Mouse (Mus musculus) liver, embryonic 11.5 days (tissue): Measurements from ENCODE around the gene Prkca. TPM values are rescaled to one million over a fixed set of nuclear protein-coding genes. Genes with fewer than 3 reads are reported as not detected.

ENCODE experiments used
- ATAC-seq: fragments of 200-750 bp; cut with Nextera tagmentation; replicated peaks from 2 replicates; pipeline ENCODE4 v1.8.0; 2017; ENCODE audit warnings: moderate number of reproducible peaks, mild to moderate bottlenecking, moderate TSS enrichment, moderate library complexity; ENCODE audit not compliant: low FRiP score
- DNase-seq: peaks from one replicate; pipeline ENCODE4 v3.0.0-alpha.2; 2017; ENCODE audit warnings: low spot score
- H3K27ac ChIP-seq: fragments of 300-500 bp; sonication (generic); 2 replicates; pipeline ENCODE4 v1.5.1; 2014; ENCODE audit warnings: mild to moderate bottlenecking, low read depth, low read length, control low read depth
- H3K27me3 ChIP-seq: fragments of 300-500 bp; sonication (generic); replicated peaks from 2 replicates; pipeline ENCODE4 v1.6.1; 2014; ENCODE audit warnings: low read length, mixed read lengths; ENCODE audit not compliant: control insufficient read depth, insufficient read depth
- H3K36me3 ChIP-seq: fragments of 300-500 bp; sonication (generic); 2 replicates; pipeline ENCODE4 v1.6.1; 2014; ENCODE audit warnings: mild to moderate bottlenecking, low read length, moderate library complexity, mixed read lengths; ENCODE audit not compliant: control insufficient read depth, insufficient read depth
- H3K4me1 ChIP-seq: fragments of 300-500 bp; sonication (generic); replicated peaks from 2 replicates; pipeline ENCODE4 v1.6.1; 2014; ENCODE audit warnings: low read length, mixed read lengths; ENCODE audit not compliant: control insufficient read depth, insufficient read depth
- H3K4me2 ChIP-seq: fragments of 300-500 bp; sonication (generic); 2 replicates; pipeline ENCODE4 v1.6.1; 2014; ENCODE audit warnings: mild to moderate bottlenecking, control low read depth, moderate library complexity
- H3K4me3 ChIP-seq: fragments of 300-500 bp; sonication (generic); 2 replicates; pipeline ENCODE4 v1.5.1; 2014; ENCODE audit warnings: low read depth, low read length, control low read depth
- H3K9ac ChIP-seq: fragments of 300-500 bp; sonication (generic); 2 replicates; pipeline ENCODE4 v1.6.1; 2014; ENCODE audit warnings: low read depth, low read length, control low read depth
- H3K9me3 ChIP-seq: fragments of 300-500 bp; sonication (generic); 2 replicates; pipeline ENCODE4 v1.6.1; 2016; ENCODE audit warnings: low read length, inconsistent platforms, mixed read lengths; ENCODE audit not compliant: control insufficient read depth
- WGBS: fragments of 180-500 bp; shearing (Covaris S2); extraction: QIAGEN DNeasy Blood & Tissue Kit; methylation state at CpG from one replicate; pipeline ENCODE4 v1.1.7; 2014; 5-methylcytosine and 5-hydroxymethylcytosine counted together
- polyA plus RNA-seq: library from polyadenylated mRNA; unstranded; fragments of >200 nt; fragmentation: Nextera tagmentation; extraction: Ambion mirVana; gene quantifications from 2 replicates; pipeline ENCODE4 v1.2.1, GENCODE M21; 2014

Gene Prkca
- polyA plus RNA-seq, 1 experiment from 2014 or later, result 12.4 TPM

GRCm38 (mm10) chr11:108215466-108215865 is 128.3 kb downstream of the Prkca start:
- 80% methylated on average over 8 of the region's 8 CpGs for WGBS
- no peak overlapping the region for H3K9ac ChIP-seq
- H3K4me2 ChIP-seq, result no peak overlapping the region
- no peaks in the 10 kb centered on the region for H3K36me3 ChIP-seq
- ATAC-seq (no peak), DNase-seq (no peak)
- H3K9me3 ChIP-seq, result no peaks in the 10 kb centered on the region
- no peak overlapping the region for H3K4me3 ChIP-seq
- H3K27me3 ChIP-seq, result no peaks in the 10 kb centered on the region
- H3K27ac ChIP-seq, result no peak overlapping the region
- peaks cover 3% of the 10 kb centered on the region; the same call in 1 of the 2 replicates for H3K4me1 ChIP-seq

DNA sequence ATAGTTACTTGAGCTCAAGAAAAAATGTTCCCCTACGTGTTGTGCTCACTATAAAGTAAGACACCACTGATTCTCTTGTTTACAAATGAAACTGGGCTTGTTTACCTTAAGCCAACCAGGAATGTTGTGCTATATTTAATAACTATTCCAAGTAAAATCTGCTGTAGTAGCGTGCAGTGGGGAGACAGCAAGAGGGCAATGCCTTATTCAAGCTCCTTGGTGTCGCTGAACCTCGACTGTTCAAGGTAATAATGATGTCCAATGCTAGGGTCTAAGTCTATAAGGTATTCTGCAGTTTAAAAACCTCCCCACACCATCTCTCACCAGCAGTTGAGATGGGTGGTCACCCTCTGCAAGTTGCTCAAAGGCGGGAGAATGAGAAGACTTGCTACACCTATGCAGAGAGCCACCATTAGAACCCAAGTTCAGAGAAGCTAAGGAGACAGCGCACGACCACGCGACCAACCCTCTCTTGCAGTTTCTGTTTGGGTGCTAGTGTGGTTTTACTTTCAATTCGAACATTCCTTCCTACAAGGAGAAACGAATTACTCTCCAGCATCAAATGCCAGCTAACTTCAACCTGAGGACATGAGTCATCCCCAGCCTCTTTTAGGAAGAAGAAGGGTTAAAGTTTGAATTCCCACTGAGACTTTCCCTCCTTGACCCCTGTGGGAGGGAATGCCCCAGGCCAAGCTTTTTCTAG is 129.1 kb downstream of the Prkca start:
- Histone ChIP-seq H3K4me3 (no peak overlapping the region), H3K36me3 (no peaks in the 10 kb centered on the region), H3K27me3 (no peaks in the 10 kb centered on the region), H3K9me3 (no peaks in the 10 kb centered on the region), H3K4me2 (no peak overlapping the region), H3K9ac (no peak overlapping the region), H3K4me1 (peaks cover 3% of the 10 kb centered on the region), H3K27ac (no peak overlapping the region)
- ATAC-seq, result no peak
- 82% methylated on average over 11 of the region's 11 CpGs for WGBS
- no peak for DNase-seq

DNA sequence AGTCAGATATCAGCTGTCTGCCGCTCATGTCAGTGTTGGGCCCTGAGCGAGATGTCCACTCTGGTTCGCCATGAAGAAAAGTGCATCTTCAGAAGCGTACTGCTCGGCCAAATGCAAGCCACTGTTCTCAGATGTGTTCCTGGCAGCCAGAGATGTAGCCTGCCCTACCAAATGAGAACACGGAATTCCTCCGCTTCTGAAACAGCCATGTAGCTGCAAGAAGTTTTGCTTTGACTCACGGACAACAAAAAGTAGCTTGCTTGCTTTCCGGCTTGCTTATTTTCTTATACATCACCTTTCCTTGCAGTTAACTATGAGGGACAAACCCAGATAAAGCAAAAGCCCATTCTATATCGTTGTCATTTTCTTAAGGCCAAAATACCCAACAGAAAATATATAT is 129.9 kb downstream of the Prkca start:
- no peak overlapping the region for H3K4me3 ChIP-seq
- H3K27ac ChIP-seq, result no peak overlapping the region
- no peaks in the 10 kb centered on the region for H3K9me3 ChIP-seq
- H3K4me1 ChIP-seq, result peaks cover 3% of the 10 kb centered on the region
- ATAC-seq (no peak), DNase-seq (no peak)
- 92% methylated on average over 10 of the region's 10 CpGs for WGBS
- H3K27me3 ChIP-seq, result no peaks in the 10 kb centered on the region
- no peaks in the 10 kb centered on the region for H3K36me3 ChIP-seq
- no peak overlapping the region for H3K4me2 ChIP-seq
- no peak overlapping the region for H3K9ac ChIP-seq

- H3K4me3 ChIP-seq, result no peak overlapping the region
- no peaks in the 10 kb centered on the region for H3K9me3 ChIP-seq
- WGBS, result 88% methylated on average over 5 of the region's 5 CpGs
- H3K4me2 ChIP-seq, result no peak overlapping the region
- H3K27me3 ChIP-seq, result no peaks in the 10 kb centered on the region
- H3K27ac ChIP-seq, result no peak overlapping the region
- ATAC-seq (no peak), DNase-seq (no peak)
- no peak overlapping the region for H3K9ac ChIP-seq
- peaks cover 3% of the 10 kb centered on the region for H3K4me1 ChIP-seq
- H3K36me3 ChIP-seq, result no peaks in the 10 kb centered on the region
Observed at GRCm38 (mm10) chr11:108212638-108213037, 131.1 kb downstream of the Prkca start.

DNA sequence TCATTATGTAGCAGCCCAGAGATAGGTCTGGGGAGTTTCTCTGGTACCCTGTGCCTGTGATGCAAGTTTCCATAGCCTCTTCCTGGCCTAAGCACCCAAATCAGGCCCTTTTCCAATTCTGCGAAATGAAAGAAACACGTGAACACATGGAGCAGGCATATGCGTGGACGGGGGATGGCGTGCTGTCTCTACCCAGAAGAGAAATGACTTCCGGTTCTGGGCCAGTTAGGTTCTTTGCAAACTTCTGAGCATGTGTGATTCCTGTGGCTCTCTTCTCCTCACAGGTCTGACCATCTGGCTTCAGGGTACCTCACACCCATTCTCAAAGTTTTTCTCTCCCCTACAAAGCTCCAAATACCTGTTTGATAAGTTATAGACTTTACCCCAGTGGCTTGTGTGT is 131.7 kb downstream of the Prkca start:
- H3K9ac ChIP-seq, result no peak overlapping the region
- WGBS, result 92% methylated on average over 6 of the region's 6 CpGs
- DNase-seq (no peak), ATAC-seq (no peak)
- no peaks in the 10 kb centered on the region for H3K27me3 ChIP-seq
- no peak overlapping the region for H3K27ac ChIP-seq
- H3K4me3 ChIP-seq, result no peak overlapping the region
- no peak overlapping the region for H3K4me2 ChIP-seq
- no peaks in the 10 kb centered on the region for H3K9me3 ChIP-seq
- no peaks in the 10 kb centered on the region; the same call in none of the 2 replicates for H3K4me1 ChIP-seq
- no peaks in the 10 kb centered on the region for H3K36me3 ChIP-seq

GRCm38 (mm10) chr11:108210749-108211148 is 133.0 kb downstream of the Prkca start:
- Histone ChIP-seq H3K27ac (no peak overlapping the region), H3K9me3 (no peaks in the 10 kb centered on the region), H3K9ac (no peak overlapping the region), H3K4me2 (no peak overlapping the region), H3K36me3 (no peaks in the 10 kb centered on the region), H3K4me1 (no peaks in the 10 kb centered on the region; the same call in none of the 2 replicates), H3K4me3 (no peak overlapping the region), H3K27me3 (no peaks in the 10 kb centered on the region)
- ATAC-seq (no peak), DNase-seq (no peak)
- WGBS, result 81% methylated on average over 7 of the region's 7 CpGs

DNA sequence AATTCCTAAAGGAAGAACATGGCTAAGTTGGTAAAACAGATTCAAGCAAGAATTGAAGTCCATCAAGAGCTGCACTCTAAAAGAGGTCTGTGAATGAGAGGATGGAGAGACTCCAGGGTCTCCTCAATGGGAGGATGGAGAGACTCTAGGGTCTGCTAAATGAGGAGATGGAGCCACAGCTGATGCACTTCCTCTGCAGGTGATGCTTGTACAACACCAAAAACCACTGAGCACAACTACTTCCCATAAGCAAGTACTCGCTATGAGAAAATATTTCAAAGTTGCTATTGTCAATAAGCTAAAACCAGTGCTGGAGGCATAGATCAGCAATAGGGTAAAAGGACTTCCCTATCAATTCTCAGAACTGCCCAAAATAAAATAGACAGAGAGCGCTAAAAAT is 137.1 kb downstream of the Prkca start:
- H3K4me1 ChIP-seq, result no peaks in the 10 kb centered on the region; the same call in 1 of the 2 replicates
- no peaks in the 10 kb centered on the region for H3K27me3 ChIP-seq
- DNase-seq, result no peak
- H3K9ac ChIP-seq, result no peak overlapping the region
- no peak overlapping the region for H3K4me3 ChIP-seq
- no peaks in the 10 kb centered on the region for H3K36me3 ChIP-seq
- no peak for ATAC-seq
- no peak overlapping the region for H3K27ac ChIP-seq
- no peak overlapping the region for H3K4me2 ChIP-seq
- WGBS, result 82% methylated on average over 2 of the region's 2 CpGs
- H3K9me3 ChIP-seq, result no peaks in the 10 kb centered on the region

DNA sequence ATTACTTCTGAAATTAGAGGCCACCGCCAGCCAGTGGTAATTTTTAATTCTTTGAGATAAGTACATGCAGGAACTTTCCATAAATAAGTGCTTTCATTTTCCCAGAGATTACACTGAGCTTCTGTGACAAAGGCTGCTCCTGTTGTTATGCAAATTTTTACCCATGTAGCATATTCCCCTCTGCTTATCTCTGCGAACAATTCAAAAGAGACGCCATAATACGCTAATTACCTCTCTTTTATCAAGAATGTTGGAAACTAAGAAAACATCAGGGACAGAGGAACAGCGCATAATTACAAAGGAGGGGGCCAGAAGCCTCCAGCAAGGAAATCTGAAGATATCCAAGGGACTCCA is 138.9 kb downstream of the Prkca start:
- Histone ChIP-seq H3K9me3 (no peaks in the 10 kb centered on the region), H3K27ac (no peak overlapping the region), H3K36me3 (no peaks in the 10 kb centered on the region), H3K4me3 (no peak overlapping the region), H3K4me1 (no peaks in the 10 kb centered on the region; the same call in 1 of the 2 replicates), H3K4me2 (no peak overlapping the region), H3K9ac (no peak overlapping the region), H3K27me3 (no peaks in the 10 kb centered on the region)
- 60% methylated on average over 5 of the region's 5 CpGs for WGBS
- ATAC-seq (no peak), DNase-seq (no peak)

GRCm38 (mm10) chr11:108204202-108204894 is 139.4 kb downstream of the Prkca start:
- Histone ChIP-seq H3K4me2 (no peak overlapping the region), H3K36me3 (no peaks in the 10 kb centered on the region), H3K27ac (no peak overlapping the region), H3K27me3 (no peaks in the 10 kb centered on the region), H3K4me1 (no peaks in the 10 kb centered on the region), H3K4me3 (no peak overlapping the region), H3K9ac (no peak overlapping the region), H3K9me3 (no peaks in the 10 kb centered on the region)
- 72% methylated on average over 7 of the region's 7 CpGs for WGBS
- no peak for ATAC-seq
- DNase-seq, result no peak
